Mouse (Mus musculus) lung, embryonic 15.5 days (tissue): ENCODE data around the gene Bdkrb1. TPM values are rescaled to one million over a fixed set of nuclear protein-coding genes. Genes with fewer than 3 reads are reported as not detected.

Experiments
- ATAC-seq: fragments of 200-750 bp; cut with Nextera tagmentation; 2 replicates; pipeline ENCODE4 v1.8.0; 2017; ENCODE audit warnings: moderate number of reproducible peaks, borderline replicate concordance; ENCODE audit not compliant: low FRiP score, low TSS enrichment; ENCODE audit errors: extremely low read depth
- H3K27ac ChIP-seq: fragments of 300-500 bp; sonication (generic); 2 replicates; pipeline ENCODE4 v1.5.1; 2015; ENCODE audit warnings: moderate library complexity, mild to moderate bottlenecking, inconsistent platforms
- H3K27me3 ChIP-seq: fragments of 300-500 bp; sonication (generic); 2 replicates; pipeline ENCODE4 v1.6.1; 2015; ENCODE audit warnings: inconsistent platforms
- H3K36me3 ChIP-seq: fragments of 300-500 bp; sonication (generic); 2 replicates; pipeline ENCODE4 v1.6.1; 2015; ENCODE audit warnings: inconsistent platforms
- H3K4me1 ChIP-seq: fragments of 300-500 bp; sonication (generic); 2 replicates; pipeline ENCODE4 v1.6.1; 2015; ENCODE audit warnings: inconsistent platforms
- H3K4me2 ChIP-seq: fragments of 300-500 bp; sonication (generic); 2 replicates; pipeline ENCODE4 v1.6.1; 2015; ENCODE audit warnings: inconsistent platforms, mild to moderate bottlenecking, moderate library complexity
- H3K4me3 ChIP-seq: fragments of 300-500 bp; sonication (generic); 2 replicates; pipeline ENCODE4 v1.5.1; 2015; ENCODE audit warnings: mild to moderate bottlenecking, inconsistent platforms
- H3K9ac ChIP-seq: fragments of 300-500 bp; sonication (generic); 2 replicates; pipeline ENCODE4 v1.6.1; 2015; ENCODE audit warnings: inconsistent platforms
- H3K9me3 ChIP-seq: fragments of 300-500 bp; sonication (generic); 2 replicates; pipeline ENCODE4 v1.6.1; 2016; ENCODE audit warnings: inconsistent platforms
- WGBS: fragments of 180-500 bp; shearing (Covaris S2); methylation state at CpG from one replicate; pipeline ENCODE4 v1.1.7; 2015; 5-methylcytosine and 5-hydroxymethylcytosine counted together
- polyA plus RNA-seq: library from polyadenylated mRNA; unstranded; fragments of >200 nt; fragmentation: Nextera tagmentation; extraction: Ambion mirVana; gene quantifications from 2 replicates; pipeline ENCODE4 v1.2.1, GENCODE M21; 2015

Gene Bdkrb1
- polyA plus RNA-seq = 0.25 TPM in 1 of 2 replicates, not detected in the other

- Histone ChIP-seq H3K4me2 (no peak within 1 kb of the TSS), H3K4me3 (no peak within 1 kb of the TSS), H3K4me1 (peaks cover 3% of the 10 kb centered on the region; the same call in 1 of the 2 replicates), H3K27me3 (no peaks in the 10 kb centered on the region), H3K36me3 (no peaks in the 10 kb centered on the region), H3K9me3 (no peaks in the 10 kb centered on the region), H3K9ac (no peak within 1 kb of the TSS), H3K27ac (no peak within 1 kb of the TSS)
- no peak for ATAC-seq
- 82% methylated on average over 11 of the region's 11 CpGs for WGBS
These were observed at the start of gene Bdkrb1 for GRCm38 (mm10) chr12:105602581-105603210. TSS of gene Bdkrb1 (plus strand) at chr12:105603085.

- no peak overlapping the region for H3K4me3 ChIP-seq
- ATAC-seq = no peak
- no peaks in the 10 kb centered on the region for H3K9me3 ChIP-seq
- no peak overlapping the region for H3K4me2 ChIP-seq
- no peak overlapping the region for H3K9ac ChIP-seq
- H3K27ac ChIP-seq = no peak overlapping the region
- no peaks in the 10 kb centered on the region for H3K27me3 ChIP-seq
- no peaks in the 10 kb centered on the region for H3K36me3 ChIP-seq
- WGBS = 39% methylated on average over 8 of the region's 8 CpGs
- peaks cover 30% of the 10 kb centered on the region for H3K4me1 ChIP-seq
These were observed 48.6 kb upstream of the Bdkrb1 start for GRCm38 (mm10) chr12:105554151-105554772.

GRCm38 (mm10) chr12:105555172-105555571 lies 47.7 kb upstream of the Bdkrb1 start:
- no peak overlapping the region for H3K27ac ChIP-seq
- H3K9ac ChIP-seq = no peak overlapping the region
- no peaks in the 10 kb centered on the region for H3K27me3 ChIP-seq
- H3K4me2 ChIP-seq = no peak overlapping the region
- H3K4me3 ChIP-seq = no peak overlapping the region
- no peaks in the 10 kb centered on the region for H3K9me3 ChIP-seq
- H3K36me3 ChIP-seq = no peaks in the 10 kb centered on the region
- H3K4me1 ChIP-seq = peaks cover 30% of the 10 kb centered on the region
- WGBS = 47% methylated on average over 5 of the region's 5 CpGs
- ATAC-seq = no peak

- peaks cover 32% of the 10 kb centered on the region for H3K4me1 ChIP-seq
- peak; percentile 39; the same call in 1 of the 2 replicates for ATAC-seq
These were observed 45.5 kb upstream of the Bdkrb1 start for GRCm38 (mm10) chr12:105557250-105557925.

GRCm38 (mm10) chr12:105561007-105561534 lies 41.8 kb upstream of the Bdkrb1 start:
- Histone ChIP-seq H3K27ac (no peak overlapping the region), H3K27me3 (peaks cover 47% of the 10 kb centered on the region), H3K9ac (no peak overlapping the region), H3K4me3 (no peak overlapping the region), H3K9me3 (no peaks in the 10 kb centered on the region), H3K4me2 (no peak overlapping the region), H3K4me1 (peaks cover 34% of the 10 kb centered on the region), H3K36me3 (no peaks in the 10 kb centered on the region)
- no peak for ATAC-seq
- WGBS = 38% methylated on average over 8 of the region's 8 CpGs

More at GRCm38 (mm10) chr12:105557250-105557925, 45.5 kb upstream of the Bdkrb1 start:
- H3K27ac ChIP-seq = no peak overlapping the region
- peaks cover 17% of the 10 kb centered on the region; the same call in 1 of the 2 replicates for H3K27me3 ChIP-seq
- H3K9me3 ChIP-seq = no peaks in the 10 kb centered on the region
- no peak overlapping the region for H3K4me3 ChIP-seq
- no peak overlapping the region for H3K4me2 ChIP-seq
- H3K36me3 ChIP-seq = no peaks in the 10 kb centered on the region
- 68% methylated on average over 7 of the region's 7 CpGs for WGBS
- no peak overlapping the region for H3K9ac ChIP-seq

GRCm38 (mm10) chr12:105562056-105562820 lies 40.6 kb upstream of the Bdkrb1 start:
- Histone ChIP-seq H3K36me3 (no peaks in the 10 kb centered on the region), H3K4me1 (peaks cover 25% of the 10 kb centered on the region), H3K9ac (no peak overlapping the region), H3K4me2 (peak overlapping the region; percentile 61), H3K4me3 (0 out of 2 replicates have a peak overlapping the region, but pooled peaks have one; percentile 28), H3K9me3 (no peaks in the 10 kb centered on the region), H3K27me3 (peaks cover 47% of the 10 kb centered on the region), H3K27ac (no peak overlapping the region)
- 22% methylated on average over 8 of the region's 8 CpGs for WGBS
- ATAC-seq = no peak

- 7% methylated on average over 25 of the region's 25 CpGs for WGBS
- Histone ChIP-seq H3K36me3 (no peaks in the 10 kb centered on the region), H3K4me3 (peak within 1 kb of the TSS; percentile 28), H3K9ac (no peak within 1 kb of the TSS), H3K27me3 (peaks cover 47% of the 10 kb centered on the region), H3K4me1 (peaks cover 21% of the 10 kb centered on the region), H3K27ac (no peak within 1 kb of the TSS), H3K4me2 (peak within 1 kb of the TSS; percentile 61), H3K9me3 (no peaks in the 10 kb centered on the region)
- 0 out of 2 replicates have a peak, but pooled peaks have one; percentile 28 for ATAC-seq
These were observed 39.8 kb upstream of the Bdkrb1 start, which contains the start of gene Bdkrb2 for GRCm38 (mm10) chr12:105562936-105563680. TSS of gene Bdkrb2 (plus strand) at chr12:105563226.

- H3K9ac ChIP-seq = no peak overlapping the region
- peak overlapping the region; percentile 28 for H3K4me3 ChIP-seq
- no peaks in the 10 kb centered on the region for H3K9me3 ChIP-seq
- peaks cover 21% of the 10 kb centered on the region for H3K4me1 ChIP-seq
- H3K4me2 ChIP-seq = peak overlapping the region; percentile 61
- H3K36me3 ChIP-seq = no peaks in the 10 kb centered on the region
- 11% methylated on average over 25 of the region's 25 CpGs for WGBS
- H3K27ac ChIP-seq = no peak overlapping the region
- no peak for ATAC-seq
- H3K27me3 ChIP-seq = peaks cover 47% of the 10 kb centered on the region
These were observed 39.1 kb upstream of the Bdkrb1 start for GRCm38 (mm10) chr12:105563726-105564275.

GRCm38 (mm10) chr12:105565221-105565620 lies 37.7 kb upstream of the Bdkrb1 start:
- Histone ChIP-seq H3K9ac (no peak overlapping the region), H3K4me3 (no peak overlapping the region), H3K27ac (no peak overlapping the region), H3K36me3 (no peaks in the 10 kb centered on the region), H3K27me3 (peaks cover 47% of the 10 kb centered on the region), H3K4me1 (peaks cover 21% of the 10 kb centered on the region), H3K4me2 (no peak overlapping the region), H3K9me3 (no peaks in the 10 kb centered on the region)
- ATAC-seq = no peak
- 65% methylated on average over 5 of the region's 5 CpGs for WGBS

GRCm38 (mm10) chr12:105571867-105572266 lies 31.0 kb upstream of the Bdkrb1 start:
- H3K27me3 ChIP-seq = no peaks in the 10 kb centered on the region
- H3K4me3 ChIP-seq = no peak overlapping the region
- H3K9me3 ChIP-seq = no peaks in the 10 kb centered on the region
- H3K36me3 ChIP-seq = no peaks in the 10 kb centered on the region
- H3K27ac ChIP-seq = no peak overlapping the region
- 75% methylated on average over 3 of the region's 3 CpGs for WGBS
- no peak overlapping the region for H3K4me2 ChIP-seq
- no peak for ATAC-seq
- H3K4me1 ChIP-seq = no peaks in the 10 kb centered on the region
- H3K9ac ChIP-seq = no peak overlapping the region
